In the genomic region with DNA sequence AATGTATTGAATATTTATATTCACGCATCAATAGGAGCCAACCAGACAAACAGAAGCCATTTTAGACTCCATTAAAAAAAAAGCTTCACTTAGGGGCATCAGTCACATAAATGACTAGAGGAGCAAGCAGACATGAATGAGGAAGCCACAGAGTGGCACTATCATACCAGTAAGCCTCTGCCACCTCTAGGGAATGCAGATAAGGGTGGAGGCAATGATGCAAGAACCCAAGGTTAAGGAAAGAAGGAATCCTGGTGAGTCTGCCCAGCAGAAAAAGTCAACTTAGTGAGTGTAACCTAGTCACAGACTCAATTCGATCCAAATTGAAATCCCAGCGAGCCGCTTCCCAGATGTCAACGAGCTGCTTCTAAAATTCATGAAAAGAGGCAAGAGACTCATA, we compare ENCODE assay signal across 19 mouse cellular contexts. TPM values are rescaled to one million over a fixed set of nuclear protein-coding genes. Genes with fewer than 3 reads are reported as not detected.
DNase-seq lines count a peak whose midpoint lies in the region; ATAC-seq and TF ChIP-seq lines count a peak whose summit lies in the region.
"Had no signal": no experiment of that assay in that cellular context is flagged by ENCODE, and none has a peak within 500 bp of the region (broad histone marks: within the 10 kb centered on the region; RNA-seq: fewer than 3 reads in every experiment).

No protein-coding gene starts in this region.

- no peaks in the 10 kb centered on the region for H3K4me1 ChIP-seq in kidney, adult 2 months (ENCODE audit: control insufficient read depth, insufficient read depth, low read length)
- no peaks in the 10 kb centered on the region for H3K4me1 ChIP-seq in midbrain, postnatal 0 days (ENCODE audit: insufficient read depth, low read length)
- H3K4me1 ChIP-seq in midbrain, embryonic 14.5 days (ENCODE audit: control insufficient read depth, insufficient read depth, low read length) = no peaks in the 10 kb centered on the region
- H3K4me1 ChIP-seq: embryonic facial prominence, embryonic 13.5 days; hindbrain, embryonic 12.5 days; midbrain, embryonic 12.5 days had no signal

- no peaks in the 10 kb centered on the region for H3K27me3 ChIP-seq in kidney, adult 2 months (replicated peaks; ENCODE audit: control insufficient read depth, insufficient read depth, low read length)
- H3K27me3 ChIP-seq in midbrain, postnatal 0 days (ENCODE audit: insufficient read depth, low read length) = no peaks in the 10 kb centered on the region
- no peaks in the 10 kb centered on the region for H3K27me3 ChIP-seq in midbrain, embryonic 14.5 days (ENCODE audit: control insufficient read depth, insufficient read depth, low read length)
- H3K27me3 ChIP-seq: embryonic facial prominence, embryonic 13.5 days; heart, embryonic 13.5 days; hindbrain, embryonic 12.5 days; midbrain, embryonic 12.5 days had no signal

- H3K4me2 ChIP-seq in midbrain, postnatal 0 days (ENCODE audit: low read depth, low read length, poor library complexity, severe bottlenecking) = no peak overlapping the region
- no peak overlapping the region for H3K4me2 ChIP-seq in midbrain, embryonic 14.5 days (ENCODE audit: low read length)
- H3K4me2 ChIP-seq: embryonic facial prominence, embryonic 13.5 days; heart, embryonic 13.5 days; hindbrain, embryonic 12.5 days; midbrain, embryonic 12.5 days had no signal

- no peaks in the 10 kb centered on the region for H3K9me3 ChIP-seq in midbrain, postnatal 0 days (ENCODE audit: low read length)
- H3K9me3 ChIP-seq in midbrain, embryonic 14.5 days (ENCODE audit: control insufficient read depth, low read length) = no peaks in the 10 kb centered on the region
- H3K9me3 ChIP-seq: embryonic facial prominence, embryonic 13.5 days; heart, embryonic 13.5 days; hindbrain, embryonic 12.5 days; midbrain, embryonic 12.5 days had no signal

- WGBS in kidney, adult 2 months = 95% methylated on average over 5 of the region's 5 CpGs
- 97% methylated on average over 5 of the region's 5 CpGs for WGBS in midbrain, postnatal 0 days
- 93% methylated on average over 5 of the region's 5 CpGs for WGBS in midbrain, embryonic 14.5 days

- no peak for ATAC-seq in midbrain, postnatal 0 days (ENCODE audit: low FRiP score)
- no peak for ATAC-seq in midbrain, embryonic 14.5 days (ENCODE audit: low FRiP score, low TSS enrichment)

- no peak overlapping the region for H3K4me3 ChIP-seq in kidney, adult 2 months (ENCODE audit: insufficient read depth, low read depth, low read length)
- no peak overlapping the region for H3K4me3 ChIP-seq in midbrain, postnatal 0 days (ENCODE audit: low read depth, low read length)
- H3K4me3 ChIP-seq in midbrain, embryonic 14.5 days (replicated peaks; ENCODE audit: low read depth, low read length) = no peak overlapping the region
- H3K4me3 ChIP-seq: embryonic facial prominence, embryonic 13.5 days; heart, embryonic 13.5 days; hindbrain, embryonic 12.5 days; midbrain, embryonic 12.5 days had no signal

- no peaks in the 10 kb centered on the region for H3K36me3 ChIP-seq in kidney, adult 2 months (ENCODE audit: control insufficient read depth, insufficient read depth, low read length)
- no peaks in the 10 kb centered on the region for H3K36me3 ChIP-seq in midbrain, postnatal 0 days (ENCODE audit: insufficient read depth, low read length)
- H3K36me3 ChIP-seq in midbrain, embryonic 14.5 days (ENCODE audit: control insufficient read depth, insufficient read depth, low read length) = no peaks in the 10 kb centered on the region
- H3K36me3 ChIP-seq: embryonic facial prominence, embryonic 13.5 days; heart, embryonic 13.5 days; hindbrain, embryonic 12.5 days; midbrain, embryonic 12.5 days had no signal

- DNase-seq in adrenal gland, adult (ENCODE audit: inconsistent age in 2 of 2, low spot score in 1 of 2) = peak; percentile 58 to 84
- DNase-seq in adrenal gland, adult 18-20 months (ENCODE audit: low spot score in 2 of 2) = no peak
- DNase-seq in kidney, adult 2 months = no peak
- DNase-seq in kidney, postnatal 10 days = no peak
- DNase-seq in midbrain, postnatal 0 days (ENCODE audit: low spot score) = no peak
- DNase-seq in midbrain, embryonic 14.5 days = no peak
- no peak for DNase-seq in spleen, postnatal 14 days (ENCODE audit: low spot score in 2 of 2)
- DNase-seq in right cerebral cortex, postnatal 25 days = no peak
- DNase-seq: cerebellum, postnatal 14 days; gastrocnemius, postnatal 36 days; kidney, adult 18-20 months; lung, postnatal 14 days; right cerebral cortex, adult 18-20 months; thymus, postnatal 36 days had no signal

- H3K9ac ChIP-seq in midbrain, postnatal 0 days (replicated peaks; ENCODE audit: low read length, poor library complexity, severe bottlenecking) = no peak overlapping the region
- H3K9ac ChIP-seq in midbrain, embryonic 14.5 days (replicated peaks; ENCODE audit: low read length) = no peak overlapping the region
- H3K9ac ChIP-seq: embryonic facial prominence, embryonic 13.5 days; heart, embryonic 13.5 days; hindbrain, embryonic 12.5 days; midbrain, embryonic 12.5 days had no signal

- no peak overlapping the region for H3K27ac ChIP-seq in kidney, adult 2 months (ENCODE audit: insufficient read depth, low read depth, low read length)
- H3K27ac ChIP-seq in midbrain, postnatal 0 days (ENCODE audit: low read depth, low read length) = no peak overlapping the region
- no peak overlapping the region for H3K27ac ChIP-seq in midbrain, embryonic 14.5 days (replicated peaks; ENCODE audit: low read depth, low read length)
- H3K27ac ChIP-seq: embryonic facial prominence, embryonic 13.5 days; heart, embryonic 13.5 days; hindbrain, embryonic 12.5 days; midbrain, embryonic 12.5 days had no signal

- no peak for TF ChIP-seq POLR2A in kidney, adult 2 months (IDR thresholded peaks at IDR 0.05; ENCODE audit: low read depth, low read length)

- TF ChIP-seq CTCF in kidney, adult 2 months (conservative IDR thresholded peaks at IDR 0.05; ENCODE audit: insufficient read depth, insufficient read length, low read depth, low read length) = 0 out of 2 replicates have a peak, but pooled peaks have one; percentile 13
- peak; percentile 37 for TF ChIP-seq CTCF in midbrain, postnatal 0 days (IDR thresholded peaks at IDR 0.05)

RNA-seq across cellular contexts. Expression of gene Otogl, which starts 38.0 kb away (rescaled TPM):
- under 1 TPM; 0.23 to 0.45 TPM for total RNA-seq in adrenal gland, adult 18-20 months (2021)
- polyA plus RNA-seq in kidney, adult 2 months (2012; rRNA removed) = 0.01 and 0.02 TPM in 2 replicates
- total RNA-seq in midbrain, postnatal 0 days (2014; rRNA removed) = 0.19 and 0.22 TPM in 2 replicates
- 0.04 and 0.05 TPM in 2 replicates for polyA plus RNA-seq in midbrain, postnatal 0 days (2015; fragmentation: Nextera tagmentation; extraction: Ambion mirVana)
- 0.03 and 0.07 TPM in 2 replicates for polyA plus RNA-seq in midbrain, embryonic 14.5 days (2014; fragmentation: Nextera tagmentation; extraction: Ambion mirVana)
- total RNA-seq: gastrocnemius, postnatal 36 days had no signal
- polyA plus RNA-seq: midbrain, embryonic 12.5 days; spleen, adult 2 months had no signal

Comparison
In these comparisons a context has a peak if more than half of its experiments do, and no peak if none do; other contexts are left out.
1. DNase-seq: peak in adrenal gland, adult (2 of 2); none in adrenal gland, adult 18-20 months (0 of 2), kidney, adult 2 months (single experiment), kidney, postnatal 10 days (single experiment), midbrain, postnatal 0 days (single experiment), midbrain, embryonic 14.5 days (single experiment), spleen, postnatal 14 days (0 of 2) and right cerebral cortex, postnatal 25 days (single experiment).